Mouse (Mus musculus) kidney, embryonic 15.5 days (tissue): Measurements from ENCODE around the gene B3glct. TPM values are rescaled to one million over a fixed set of nuclear protein-coding genes. Genes with fewer than 3 reads are reported as not detected.

Experiments used
- ATAC-seq: fragments of 200-750 bp; cut with Nextera tagmentation; replicated peaks from 2 replicates; pipeline ENCODE4 v1.8.0; 2017; ENCODE audit warnings: moderate TSS enrichment; ENCODE audit not compliant: low FRiP score
- H3K27ac ChIP-seq: fragments of 300-500 bp; sonication (generic); 2 replicates; pipeline ENCODE4 v1.5.1; 2015; ENCODE audit warnings: mild to moderate bottlenecking, inconsistent platforms
- H3K27me3 ChIP-seq: fragments of 300-500 bp; sonication (generic); 2 replicates; pipeline ENCODE4 v1.6.1; 2015; ENCODE audit warnings: inconsistent platforms
- H3K36me3 ChIP-seq: fragments of 300-500 bp; sonication (generic); 2 replicates; pipeline ENCODE4 v1.6.1; 2015; ENCODE audit warnings: inconsistent platforms
- H3K4me1 ChIP-seq: fragments of 300-500 bp; sonication (generic); 2 replicates; pipeline ENCODE4 v1.6.1; 2015; ENCODE audit warnings: inconsistent platforms
- H3K4me2 ChIP-seq: fragments of 300-500 bp; sonication (generic); 2 replicates; pipeline ENCODE4 v1.6.1; 2015; ENCODE audit warnings: moderate library complexity, mild to moderate bottlenecking, inconsistent platforms
- H3K4me3 ChIP-seq: fragments of 300-500 bp; sonication (generic); replicated peaks from 2 replicates; pipeline ENCODE4 v1.5.1; 2015; ENCODE audit warnings: mild to moderate bottlenecking, inconsistent platforms
- H3K9ac ChIP-seq: fragments of 300-500 bp; sonication (generic); 2 replicates; pipeline ENCODE4 v1.6.1; 2015; ENCODE audit warnings: mild to moderate bottlenecking, inconsistent platforms
- H3K9me3 ChIP-seq: fragments of 300-500 bp; sonication (generic); replicated peaks from 2 replicates; pipeline ENCODE4 v1.6.1; 2016; ENCODE audit warnings: inconsistent platforms
- WGBS: fragments of 180-500 bp; shearing (Covaris S2); methylation state at CpG from one replicate; pipeline ENCODE4 v1.1.7; 2015; ENCODE audit warnings: mixed read lengths; 5-methylcytosine and 5-hydroxymethylcytosine counted together
- polyA plus RNA-seq: library from polyadenylated mRNA; unstranded; fragments of >200 nt; fragmentation: Nextera tagmentation; extraction: Ambion mirVana; gene quantifications from 2 replicates; pipeline ENCODE4 v1.2.1, GENCODE M21; 2015

B3glct gene
- polyA plus RNA-seq, 1 experiment from 2014 or later: 17.1 TPM

DNA sequence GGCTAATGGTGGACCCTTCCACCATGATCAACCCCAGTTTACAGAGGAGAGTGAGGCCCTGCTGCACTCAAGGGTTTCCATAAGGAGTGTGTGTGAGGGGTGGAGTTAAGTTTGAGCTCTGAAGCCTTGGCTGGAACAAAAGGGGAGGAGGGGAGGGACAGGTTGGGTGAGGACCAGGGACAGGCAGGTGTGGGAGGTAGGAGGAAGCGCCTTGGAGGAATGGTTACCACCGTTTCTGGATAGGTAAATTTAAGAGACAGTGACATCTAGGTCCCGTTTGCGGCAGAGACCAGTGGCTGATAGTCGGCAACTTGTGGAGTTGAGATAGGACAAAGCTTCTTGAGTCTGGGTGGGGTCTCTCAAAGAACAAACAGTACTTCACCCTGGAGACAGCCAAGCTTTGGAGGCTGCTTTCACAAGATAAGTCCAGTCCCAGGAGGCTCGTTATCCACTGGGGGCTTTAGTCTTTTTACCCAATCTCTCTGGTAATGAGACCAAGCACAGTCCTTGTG is 29.1 kb upstream of the B3glct start:
- H3K36me3 ChIP-seq: no peaks in the 10 kb centered on the region
- 0 out of 2 replicates have a peak, but pooled peaks have one; percentile 29 for ATAC-seq
- no peaks in the 10 kb centered on the region for H3K27me3 ChIP-seq
- no peak overlapping the region for H3K27ac ChIP-seq
- no peak overlapping the region for H3K4me3 ChIP-seq
- H3K4me1 ChIP-seq: no peaks in the 10 kb centered on the region
- no peaks in the 10 kb centered on the region for H3K9me3 ChIP-seq
- 73% methylated on average over 6 of the region's 6 CpGs for WGBS
- no peak overlapping the region for H3K4me2 ChIP-seq
- no peak overlapping the region for H3K9ac ChIP-seq

DNA sequence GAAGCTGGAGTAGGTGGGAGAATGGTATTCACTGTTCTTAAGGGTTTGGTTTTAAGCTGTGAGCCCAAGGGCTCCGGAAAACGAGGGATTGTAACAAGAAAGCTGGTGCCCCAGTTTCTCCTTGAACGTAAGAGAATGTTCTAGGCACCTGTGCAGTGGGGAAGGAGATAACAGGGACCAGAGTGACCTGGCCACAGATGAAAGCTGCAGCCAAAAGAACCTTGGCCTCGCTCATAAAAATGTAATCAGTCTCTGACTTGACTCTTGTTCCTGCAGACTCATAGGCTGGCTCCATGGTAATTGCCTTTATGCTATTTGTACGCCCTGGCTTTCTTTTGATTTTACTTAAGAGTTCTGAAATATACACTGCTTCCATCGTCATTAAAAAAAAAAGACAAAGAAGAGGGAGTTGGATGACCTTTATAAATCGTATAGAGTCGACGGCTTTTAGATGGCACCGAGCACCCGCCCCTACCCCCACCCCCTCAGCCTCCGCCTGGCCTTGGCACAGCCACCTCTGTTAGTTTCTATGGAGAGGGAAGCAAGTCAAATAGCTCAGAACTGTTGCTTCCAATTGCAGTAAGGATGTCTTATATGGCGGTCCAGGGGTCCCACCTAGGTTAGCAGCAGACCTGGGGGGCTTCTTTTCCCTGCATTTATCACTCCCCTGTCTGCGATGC is 28.4 kb upstream of the B3glct start:
- no peak for ATAC-seq
- Histone ChIP-seq H3K27me3 (no peaks in the 10 kb centered on the region), H3K4me2 (no peak overlapping the region), H3K9ac (no peak overlapping the region), H3K36me3 (no peaks in the 10 kb centered on the region), H3K4me1 (no peaks in the 10 kb centered on the region), H3K4me3 (no peak overlapping the region), H3K9me3 (no peaks in the 10 kb centered on the region), H3K27ac (no peak overlapping the region)
- 78% methylated on average over 14 of the region's 14 CpGs for WGBS

DNA sequence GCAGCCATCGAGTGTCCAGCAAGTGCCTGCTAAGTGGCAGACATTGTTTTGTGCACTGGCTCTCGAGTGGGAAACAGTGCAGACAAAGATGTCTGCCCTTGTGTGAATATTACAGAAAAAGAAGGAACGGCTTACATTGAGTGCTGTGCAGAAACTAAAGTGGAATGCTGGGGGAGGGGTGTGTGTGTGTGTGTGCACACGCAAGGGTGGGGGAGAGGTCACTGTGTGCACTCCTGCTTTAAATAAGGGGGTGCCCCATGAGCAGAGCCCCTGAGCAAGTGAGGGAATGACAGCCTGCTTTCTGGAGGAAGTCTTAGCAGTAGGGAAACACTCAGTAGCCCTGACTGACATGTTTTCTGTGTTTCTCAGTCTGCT is 27.9 kb upstream of the B3glct start:
- no peaks in the 10 kb centered on the region for H3K4me1 ChIP-seq
- H3K9ac ChIP-seq: no peak overlapping the region
- WGBS: 53% methylated on average over 4 of the region's 4 CpGs
- H3K4me2 ChIP-seq: no peak overlapping the region
- no peak overlapping the region for H3K4me3 ChIP-seq
- H3K36me3 ChIP-seq: no peaks in the 10 kb centered on the region
- no peaks in the 10 kb centered on the region for H3K9me3 ChIP-seq
- no peak for ATAC-seq
- no peaks in the 10 kb centered on the region for H3K27me3 ChIP-seq
- no peak overlapping the region for H3K27ac ChIP-seq

DNA sequence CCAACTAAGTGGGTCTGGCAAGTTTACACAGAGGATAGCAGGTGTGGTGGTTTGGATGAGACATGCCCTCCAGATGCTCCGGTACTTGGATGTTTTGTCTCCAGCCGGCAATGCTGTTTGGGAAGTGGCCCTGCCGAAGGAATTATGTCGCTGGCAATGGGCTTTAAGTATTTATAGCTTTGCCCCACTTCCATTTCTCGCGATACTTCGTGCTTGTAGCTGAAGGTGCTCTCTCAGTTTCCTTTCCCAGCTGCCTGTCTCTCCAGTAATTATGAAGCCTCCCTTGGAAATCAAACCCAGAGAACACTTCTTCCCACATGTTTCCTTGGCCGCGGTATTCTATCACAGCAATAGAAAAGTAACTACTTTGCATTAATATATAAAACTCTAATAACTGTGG is 22.4 kb upstream of the B3glct start:
- Histone ChIP-seq H3K9ac (no peak overlapping the region), H3K9me3 (no peaks in the 10 kb centered on the region), H3K27ac (no peak overlapping the region), H3K36me3 (no peaks in the 10 kb centered on the region), H3K4me3 (no peak overlapping the region), H3K4me2 (no peak overlapping the region), H3K27me3 (no peaks in the 10 kb centered on the region), H3K4me1 (no peaks in the 10 kb centered on the region)
- no peak for ATAC-seq
- WGBS: 85% methylated on average over 9 of the region's 9 CpGs

DNA sequence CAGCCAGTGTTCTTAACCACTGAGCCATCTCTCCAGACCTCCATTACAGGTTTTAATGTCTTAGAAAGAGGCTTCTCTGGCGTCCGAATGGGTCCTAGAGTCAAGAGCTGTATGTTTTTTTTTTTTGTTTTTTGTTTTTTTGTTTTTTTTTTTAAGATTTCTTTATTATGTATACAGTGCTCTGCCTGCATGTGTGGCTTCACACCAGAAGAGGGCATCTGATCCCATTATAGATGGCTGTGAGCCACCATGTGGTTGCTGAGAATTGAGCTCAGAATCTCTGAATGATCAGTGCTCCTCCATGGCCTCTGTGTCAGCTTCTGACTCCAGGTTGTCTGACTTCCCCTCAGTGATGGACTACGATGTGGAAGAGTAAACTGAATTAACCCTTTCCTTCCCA is 20.0 kb upstream of the B3glct start:
- Histone ChIP-seq H3K4me1 (no peaks in the 10 kb centered on the region), H3K27ac (no peak overlapping the region), H3K27me3 (no peaks in the 10 kb centered on the region), H3K36me3 (no peaks in the 10 kb centered on the region), H3K9ac (no peak overlapping the region), H3K4me3 (no peak overlapping the region), H3K9me3 (no peaks in the 10 kb centered on the region), H3K4me2 (no peak overlapping the region)
- WGBS: 65% methylated on average over 3 of the region's 3 CpGs
- ATAC-seq: no peak

DNA sequence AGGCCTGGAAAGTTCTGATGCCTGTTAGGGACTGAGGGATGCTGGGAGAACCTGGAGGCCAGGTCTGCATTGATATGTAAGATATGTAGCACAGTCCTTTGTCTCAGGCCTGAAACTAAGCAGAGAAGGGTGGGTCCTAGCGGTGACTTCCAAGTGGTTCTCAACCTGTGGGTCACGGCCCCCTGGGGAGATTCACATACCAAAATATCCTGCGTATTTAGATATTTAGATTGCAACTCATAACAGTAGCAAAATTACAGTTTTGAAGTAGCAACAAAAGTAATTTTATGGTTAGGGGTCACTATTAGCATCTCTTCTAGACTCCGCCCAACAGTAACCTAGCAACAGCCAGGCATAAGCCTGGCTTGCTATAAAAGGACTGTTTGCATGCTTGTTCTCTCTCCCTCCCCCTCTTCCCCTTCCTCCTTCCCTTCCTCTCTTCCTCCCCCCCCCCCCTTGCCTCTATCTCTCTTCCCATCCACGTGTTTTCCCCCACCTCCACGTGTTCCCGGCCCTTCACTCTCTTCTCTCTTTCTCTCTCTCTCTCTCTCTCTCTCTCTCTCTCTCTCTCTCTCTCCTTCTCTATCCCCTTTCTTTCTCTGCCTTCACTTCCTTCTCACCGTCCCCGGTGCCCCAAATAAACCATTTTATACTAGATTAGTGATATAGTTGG is 19.2 kb upstream of the B3glct start:
- Histone ChIP-seq H3K4me1 (no peaks in the 10 kb centered on the region), H3K36me3 (no peaks in the 10 kb centered on the region), H3K4me3 (no peak overlapping the region), H3K4me2 (no peak overlapping the region), H3K9me3 (no peaks in the 10 kb centered on the region), H3K27me3 (no peaks in the 10 kb centered on the region), H3K9ac (no peak overlapping the region), H3K27ac (no peak overlapping the region)
- no peak for ATAC-seq
- WGBS: 71% methylated on average over 8 of the region's 9 CpGs

DNA sequence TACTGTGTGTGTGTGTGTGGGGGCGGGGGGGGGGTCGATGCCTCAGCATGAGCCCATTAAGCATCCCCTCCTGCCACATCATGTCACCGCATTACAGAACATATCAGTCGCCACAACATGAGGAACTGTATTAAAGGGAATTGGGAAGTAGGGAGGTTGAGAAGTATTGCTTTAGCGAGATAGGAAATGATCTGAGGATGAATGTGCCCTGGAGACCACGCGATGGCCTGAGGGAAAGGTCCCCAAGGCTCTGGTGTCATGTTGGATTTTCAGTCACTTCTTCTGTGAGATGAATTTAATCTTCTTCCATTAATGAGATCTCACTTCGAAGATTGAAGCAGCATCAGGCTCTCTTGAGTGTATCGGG is 18.6 kb upstream of the B3glct start:
- Histone ChIP-seq H3K4me2 (no peak overlapping the region), H3K4me3 (no peak overlapping the region), H3K27ac (no peak overlapping the region), H3K4me1 (no peaks in the 10 kb centered on the region), H3K27me3 (no peaks in the 10 kb centered on the region), H3K36me3 (no peaks in the 10 kb centered on the region), H3K9me3 (no peaks in the 10 kb centered on the region), H3K9ac (no peak overlapping the region)
- ATAC-seq: no peak
- WGBS: 66% methylated on average over 9 of the region's 9 CpGs

DNA sequence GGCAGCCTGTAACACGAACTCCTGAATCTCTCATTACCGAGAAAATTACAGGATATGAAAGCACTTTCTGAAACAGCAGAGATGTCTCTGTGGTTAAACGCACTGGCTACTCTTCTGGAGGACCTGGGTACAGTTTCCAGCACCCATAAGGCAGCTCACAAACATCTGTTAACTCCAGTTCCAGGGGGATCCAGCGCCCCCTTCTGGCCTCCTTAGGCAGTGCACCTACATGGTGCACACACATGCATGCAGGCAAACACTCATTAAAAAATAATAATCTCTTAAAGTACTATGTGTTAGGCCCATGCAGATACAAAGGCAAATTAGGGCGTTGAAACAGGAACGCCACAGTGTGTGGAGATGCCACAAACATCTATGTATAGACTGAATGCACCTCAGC is 16.6 kb upstream of the B3glct start:
- Histone ChIP-seq H3K4me2 (no peak overlapping the region), H3K36me3 (no peaks in the 10 kb centered on the region), H3K9me3 (no peaks in the 10 kb centered on the region), H3K4me3 (no peak overlapping the region), H3K27ac (no peak overlapping the region), H3K27me3 (no peaks in the 10 kb centered on the region), H3K4me1 (no peaks in the 10 kb centered on the region), H3K9ac (no peak overlapping the region)
- ATAC-seq: no peak
- WGBS: 86% methylated on average over 6 of the region's 6 CpGs

DNA sequence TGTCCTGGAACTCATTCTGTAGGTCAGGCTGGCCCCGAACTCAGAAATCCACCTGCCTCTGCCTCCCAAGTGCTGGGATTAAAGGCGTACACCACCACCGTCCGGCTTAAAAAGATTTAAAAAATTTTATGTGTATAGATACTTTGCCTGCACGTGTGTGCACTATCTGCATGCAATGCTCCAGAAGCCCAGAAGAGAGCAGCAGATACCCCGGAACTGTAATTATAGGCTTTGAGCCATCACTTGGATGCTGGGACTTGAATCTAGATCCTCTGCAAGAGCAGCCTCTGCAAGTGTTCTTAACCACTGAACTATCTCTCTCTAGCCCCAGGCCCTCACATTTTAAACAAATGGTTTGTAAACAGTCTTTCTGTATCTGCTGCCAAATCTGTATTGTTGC is 15.1 kb upstream of the B3glct start:
- Histone ChIP-seq H3K9me3 (no peaks in the 10 kb centered on the region), H3K27me3 (no peaks in the 10 kb centered on the region), H3K4me2 (no peak overlapping the region), H3K4me3 (no peak overlapping the region), H3K9ac (no peak overlapping the region), H3K36me3 (no peaks in the 10 kb centered on the region), H3K4me1 (no peaks in the 10 kb centered on the region), H3K27ac (no peak overlapping the region)
- 88% methylated on average over 6 of the region's 6 CpGs for WGBS
- no peak for ATAC-seq

DNA sequence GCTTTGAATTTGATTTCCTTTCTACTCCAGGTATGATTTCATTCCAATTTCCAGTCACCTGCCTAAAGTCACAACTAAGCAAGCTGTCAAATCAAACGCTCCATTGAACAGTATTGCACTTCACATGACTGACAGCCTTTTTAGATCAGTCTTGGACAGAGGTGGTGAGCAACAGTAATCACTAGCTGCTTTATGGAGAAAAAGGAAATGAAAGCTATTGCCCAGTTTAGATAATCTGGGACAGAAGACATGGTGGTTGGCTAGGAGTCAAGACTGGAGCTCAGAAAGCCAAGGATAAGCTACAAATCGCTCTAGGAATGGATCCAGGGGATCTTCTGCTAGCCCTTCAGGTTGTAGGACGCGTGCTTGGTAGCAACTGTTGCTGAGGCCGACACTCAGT is 14.6 kb upstream of the B3glct start:
- no peaks in the 10 kb centered on the region for H3K4me1 ChIP-seq
- H3K9ac ChIP-seq: no peak overlapping the region
- H3K27me3 ChIP-seq: no peaks in the 10 kb centered on the region
- no peak for ATAC-seq
- WGBS: 83% methylated on average over 5 of the region's 5 CpGs
- no peak overlapping the region for H3K4me2 ChIP-seq
- no peaks in the 10 kb centered on the region for H3K9me3 ChIP-seq
- no peaks in the 10 kb centered on the region for H3K36me3 ChIP-seq
- no peak overlapping the region for H3K27ac ChIP-seq
- H3K4me3 ChIP-seq: no peak overlapping the region

DNA sequence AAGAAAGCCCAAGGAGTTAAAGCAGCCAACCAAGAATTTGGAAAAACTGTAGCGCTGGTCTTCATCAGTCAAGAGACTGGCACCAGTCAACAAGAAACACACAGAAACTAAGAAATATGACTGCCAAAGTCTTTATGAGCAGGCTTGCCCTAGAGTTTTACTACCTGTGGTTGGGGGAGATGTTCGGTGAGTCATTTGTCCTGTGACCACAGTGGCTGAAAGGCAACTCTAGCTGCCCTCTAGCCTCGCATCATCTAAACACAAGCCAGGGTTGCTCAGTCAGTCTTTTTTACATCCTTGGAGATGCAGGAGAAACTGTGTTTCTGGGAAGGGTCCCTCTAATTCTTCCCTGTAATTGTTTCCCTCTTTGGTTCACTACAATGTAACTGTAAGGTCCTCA is 834 bp upstream of the B3glct start:
- H3K27me3 ChIP-seq: 0 out of 2 replicates have a peak, but pooled peaks cover 8% of the 10 kb centered on the region
- H3K27ac ChIP-seq: no peak overlapping the region
- no peak for ATAC-seq
- WGBS: 88% methylated on average over 3 of the region's 3 CpGs
- H3K4me1 ChIP-seq: peaks cover 21% of the 10 kb centered on the region
- no peak overlapping the region for H3K9ac ChIP-seq
- H3K4me2 ChIP-seq: no peak overlapping the region
- no peaks in the 10 kb centered on the region for H3K36me3 ChIP-seq
- no peak overlapping the region for H3K4me3 ChIP-seq
- H3K9me3 ChIP-seq: no peaks in the 10 kb centered on the region

DNA sequence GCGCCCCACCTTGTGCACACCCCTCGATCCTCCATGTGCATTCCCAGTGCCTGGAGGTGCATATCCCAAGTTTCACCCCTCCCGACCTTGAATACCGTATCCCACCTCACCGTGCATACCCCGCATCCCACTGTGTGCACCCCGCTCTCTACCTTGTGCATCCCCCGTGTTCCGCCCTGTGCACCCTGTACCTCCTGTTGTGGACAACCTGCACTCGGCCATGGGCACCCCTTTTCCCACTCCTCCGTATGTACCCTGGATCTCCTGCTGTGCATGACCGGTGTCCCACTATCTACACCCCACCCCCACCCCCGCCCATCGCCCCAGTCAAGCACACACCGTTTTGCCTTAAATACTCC is 939 bp downstream of the B3glct start:
- Histone ChIP-seq H3K4me1 (peaks cover 21% of the 10 kb centered on the region), H3K4me2 (peak overlapping the region; percentile 99), H3K4me3 (peak overlapping the region; percentile 81), H3K9ac (peak overlapping the region; percentile 82), H3K27ac (peak overlapping the region; percentile 48), H3K27me3 (0 out of 2 replicates have a peak, but pooled peaks cover 8% of the 10 kb centered on the region), H3K9me3 (no peaks in the 10 kb centered on the region), H3K36me3 (no peaks in the 10 kb centered on the region)
- ATAC-seq: peak; percentile 40
- WGBS: 2% methylated on average over 15 of the region's 15 CpGs
